Mouse (Mus musculus): ENCODE data around the gene Tubb2a.
"Not testable (repeated sequence)": the region's sequence is repeated elsewhere in the genome, so short reads cannot be mapped to it uniquely, and the experiment has no call there.

Gene Tubb2a

GRCm38 (mm10) chr13:34089358-34089757 lies 11.6 kb upstream of the Tubb2a start:
- in situ Hi-C loops (cut with MboI) = no loop called here

- in situ Hi-C loops (cut with MboI) = no loop called here
Observed at GRCm38 (mm10) chr13:34088871-34089288, 11.1 kb upstream of the Tubb2a start.

- in situ Hi-C loops (cut with MboI) = not testable (repeated sequence)
Observed at GRCm38 (mm10) chr13:34088201-34088649, 10.4 kb upstream of the Tubb2a start.

- in situ Hi-C loops (cut with MboI) = no loop called here
Observed at GRCm38 (mm10) chr13:34087052-34087812, 9.4 kb upstream of the Tubb2a start.

- in situ Hi-C loops (cut with MboI) = no loop called here
Observed at GRCm38 (mm10) chr13:34084026-34084750, 6.4 kb upstream of the Tubb2a start.

- in situ Hi-C loops (cut with MboI) = no loop called here
Observed at GRCm38 (mm10) chr13:34081926-34082325, 4.1 kb upstream of the Tubb2a start.

GRCm38 (mm10) chr13:34079801-34080200 lies 2.0 kb upstream of the Tubb2a start:
- in situ Hi-C loops (cut with MboI) = no loop called here

- in situ Hi-C loops (cut with MboI) = no loop called here
Observed at GRCm38 (mm10) chr13:34078500-34079280, 883 bp upstream of the Tubb2a start.

GRCm38 (mm10) chr13:34076561-34077491 lies 981 bp downstream of the Tubb2a start:
- in situ Hi-C loops (cut with MboI) = no loop called here

- in situ Hi-C loops (cut with MboI) = not testable (repeated sequence)
Observed at GRCm38 (mm10) chr13:34075893-34076292, 1.9 kb downstream of the Tubb2a start.

- in situ Hi-C loops (cut with MboI) = not testable (repeated sequence)
Observed at GRCm38 (mm10) chr13:34074441-34074840, 3.4 kb downstream of the Tubb2a start.

- in situ Hi-C loops (cut with MboI) = no loop called here
Observed at GRCm38 (mm10) chr13:34072847-34073246, 5.0 kb downstream of the Tubb2a start.

- in situ Hi-C loops (cut with MboI) = no loop called here
Observed at GRCm38 (mm10) chr13:34071836-34072235, 6.0 kb downstream of the Tubb2a start.

GRCm38 (mm10) chr13:34070296-34070695 lies 7.5 kb downstream of the Tubb2a start:
- in situ Hi-C loops (cut with MboI) = no loop called here

GRCm38 (mm10) chr13:34066351-34066750 lies 11.5 kb downstream of the Tubb2a start:
- in situ Hi-C loops (cut with MboI) = no loop called here

- in situ Hi-C loops (cut with MboI) = no loop called here
Observed at GRCm38 (mm10) chr13:34062466-34062865, 15.3 kb downstream of the Tubb2a start.

- in situ Hi-C loops (cut with MboI) = no loop called here
Observed at GRCm38 (mm10) chr13:34060061-34060460, 17.7 kb downstream of the Tubb2a start.

- in situ Hi-C loops (cut with MboI) = no loop called here
Observed at GRCm38 (mm10) chr13:34057252-34057651, 20.6 kb downstream of the Tubb2a start.

GRCm38 (mm10) chr13:34054983-34055382 lies 22.8 kb downstream of the Tubb2a start:
- in situ Hi-C loops (cut with MboI) = no loop called here

- in situ Hi-C loops (cut with MboI) = no loop called here
Observed at GRCm38 (mm10) chr13:34054391-34054790, 23.4 kb downstream of the Tubb2a start.

GRCm38 (mm10) chr13:34053673-34054282 lies 24.0 kb downstream of the Tubb2a start:
- in situ Hi-C loops (cut with MboI) = no loop called here

All from mature B cell (primary cell).